Mouse (Mus musculus): Measurements from ENCODE around the gene Trip10.

DNA sequence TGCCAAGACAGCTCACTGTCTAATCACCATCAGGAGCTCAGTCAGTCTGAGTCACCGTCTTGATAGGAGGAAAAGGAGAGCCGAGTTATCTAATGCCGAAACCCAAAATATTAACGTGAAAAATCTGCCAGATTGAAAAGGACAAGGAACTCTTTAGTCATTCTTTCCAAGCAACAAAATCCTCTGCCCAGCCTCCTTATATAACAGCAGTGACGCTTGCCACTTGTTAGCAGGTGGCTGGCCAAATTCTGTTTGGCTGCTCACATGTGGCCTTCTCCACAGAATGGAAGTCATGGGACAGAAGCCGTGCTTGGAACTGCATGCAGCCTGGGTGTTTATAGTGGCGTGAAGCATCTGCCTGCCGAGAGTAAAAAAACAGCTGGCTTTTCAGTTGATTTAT, 10.5 kb downstream of the Trip10 start:
- no peak for TF ChIP-seq CTCF (IDR thresholded peaks at IDR 0.05; ENCODE audit: insufficient read depth, low read depth, low read length)
- no peak for TF ChIP-seq POLR2A (IDR thresholded peaks at IDR 0.05; ENCODE audit: insufficient read depth, low read depth, low read length)
